Mouse (Mus musculus) brain, embryonic 14.5 days (tissue): Measurements from ENCODE around the gene Oprd1.

Source experiments
- CTCF ChIP-seq: fragments of 200-500 bp; IDR thresholded peaks from 2 replicates; pipeline ENCODE4 v1.5.1; 2012; ENCODE audit warnings: inconsistent platforms, mild to moderate bottlenecking, moderate library complexity, borderline replicate concordance; ENCODE audit not compliant: insufficient read depth, insufficient read length; ENCODE audit errors: extremely low read depth
- POLR2A ChIP-seq: fragments of 200-500 bp; IDR thresholded peaks from 2 replicates; pipeline ENCODE4 v1.6.1; 2012; ENCODE audit warnings: mild to moderate bottlenecking, inconsistent platforms, borderline replicate concordance; ENCODE audit not compliant: poor library complexity, insufficient read depth, insufficient read length, severe bottlenecking; ENCODE audit errors: extremely low read depth

DNA sequence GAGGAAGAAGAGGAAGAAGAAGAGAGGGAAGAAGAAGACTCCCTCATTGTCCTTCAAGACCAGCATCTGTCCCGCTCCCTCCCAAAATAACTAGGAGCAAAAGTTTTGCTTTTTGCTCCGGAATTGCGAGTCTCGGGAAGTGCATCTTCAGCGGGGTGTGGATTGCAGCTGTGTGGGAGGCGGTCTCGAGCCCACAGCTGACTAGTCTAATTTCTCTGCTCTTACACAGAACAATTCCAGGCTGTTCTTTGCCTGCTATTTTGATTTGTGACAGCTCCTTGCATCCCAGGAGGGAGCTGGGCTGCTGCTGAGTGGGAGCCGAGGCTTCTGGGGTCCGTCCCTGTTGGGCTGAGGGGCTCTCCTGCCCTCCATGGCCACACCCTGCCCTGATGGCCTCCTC lies 24.7 kb downstream of the Oprd1 start:
- no peak for TF ChIP-seq CTCF
- TF ChIP-seq POLR2A = no peak
